Mouse (Mus musculus) liver, adult 2 months (tissue): ENCODE results near the gene Nepro.

Source experiments
- CTCF ChIP-seq: fragments of 200-500 bp; IDR thresholded peaks from 2 replicates; pipeline ENCODE4 v1.5.1; 2011; ENCODE audit warnings: low read depth, low read length, control low read depth
- POLR2A ChIP-seq: fragments of 200-500 bp; IDR thresholded peaks from 2 replicates; pipeline ENCODE4 v1.6.1; 2011; ENCODE audit warnings: low read length, control low read depth; ENCODE audit not compliant: insufficient read depth; ENCODE audit errors: extremely low read depth

DNA sequence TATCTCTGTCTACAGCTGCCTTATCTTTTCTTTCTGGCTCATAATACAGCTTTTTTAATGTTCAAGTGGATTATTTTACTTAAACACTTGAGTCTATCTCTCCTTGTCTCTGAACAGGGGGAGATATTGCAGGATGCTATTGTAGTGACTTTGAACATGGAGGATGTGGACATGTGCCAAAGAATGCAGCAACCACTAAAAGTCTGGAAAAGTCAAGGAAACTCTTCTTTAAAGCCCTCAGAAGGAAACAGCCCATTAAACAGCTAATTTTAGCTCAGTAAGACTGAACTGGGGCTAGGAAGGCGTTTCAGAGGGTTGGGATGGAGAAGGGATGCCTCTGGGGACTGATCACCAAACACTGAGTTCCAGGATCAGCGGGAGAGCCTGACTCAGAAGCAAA lies 1.4 kb upstream of the Nepro start:
- TF ChIP-seq CTCF (no peak), POLR2A (no peak)
